Mouse (Mus musculus) neural tube, embryonic 12.5 days (tissue): ENCODE data around the gene Cpsf6. TPM values are rescaled to one million over a fixed set of nuclear protein-coding genes. Genes with fewer than 3 reads are reported as not detected.

Experiments
- ATAC-seq: fragments of 200-750 bp; cut with Nextera tagmentation; 2 replicates; pipeline ENCODE4 v1.8.0; 2017; ENCODE audit warnings: low read depth, mild to moderate bottlenecking, moderate TSS enrichment, moderate library complexity; ENCODE audit not compliant: low FRiP score
- H3K27ac ChIP-seq: fragments of 300-500 bp; sonication (generic); 2 replicates; pipeline ENCODE4 v1.5.1; 2016
- H3K27me3 ChIP-seq: fragments of 300-500 bp; sonication (generic); replicated peaks from 2 replicates; pipeline ENCODE4 v1.6.1; 2016; ENCODE audit warnings: mild to moderate bottlenecking
- H3K36me3 ChIP-seq: fragments of 300-500 bp; sonication (generic); 2 replicates; pipeline ENCODE4 v1.6.1; 2016; ENCODE audit warnings: mild to moderate bottlenecking
- H3K4me1 ChIP-seq: fragments of 300-500 bp; sonication (generic); 2 replicates; pipeline ENCODE4 v1.6.1; 2016
- H3K4me2 ChIP-seq: fragments of 300-500 bp; sonication (generic); replicated peaks from 2 replicates; pipeline ENCODE4 v1.6.1; 2016; ENCODE audit warnings: mild to moderate bottlenecking
- H3K4me3 ChIP-seq: fragments of 300-500 bp; sonication (generic); 2 replicates; pipeline ENCODE4 v1.5.1; 2016
- H3K9ac ChIP-seq: fragments of 300-500 bp; sonication (generic); 2 replicates; pipeline ENCODE4 v1.6.1; 2016; ENCODE audit warnings: mild to moderate bottlenecking
- H3K9me3 ChIP-seq: fragments of 300-500 bp; sonication (generic); 2 replicates; pipeline ENCODE4 v1.6.1; 2016; ENCODE audit warnings: mild to moderate bottlenecking
- WGBS: fragments of 180-500 bp; shearing (Covaris S2); methylation state at CpG from one replicate; pipeline ENCODE4 v1.1.7; 2016; 5-methylcytosine and 5-hydroxymethylcytosine counted together
- polyA plus RNA-seq: library from polyadenylated mRNA; unstranded; fragments of >200 nt; fragmentation: Nextera tagmentation; extraction: Ambion mirVana; gene quantifications from 2 replicates; pipeline ENCODE4 v1.2.1, GENCODE M21; 2016

The Cpsf6 gene
- polyA plus RNA-seq, 1 experiment from 2014 or later: 225 TPM

DNA sequence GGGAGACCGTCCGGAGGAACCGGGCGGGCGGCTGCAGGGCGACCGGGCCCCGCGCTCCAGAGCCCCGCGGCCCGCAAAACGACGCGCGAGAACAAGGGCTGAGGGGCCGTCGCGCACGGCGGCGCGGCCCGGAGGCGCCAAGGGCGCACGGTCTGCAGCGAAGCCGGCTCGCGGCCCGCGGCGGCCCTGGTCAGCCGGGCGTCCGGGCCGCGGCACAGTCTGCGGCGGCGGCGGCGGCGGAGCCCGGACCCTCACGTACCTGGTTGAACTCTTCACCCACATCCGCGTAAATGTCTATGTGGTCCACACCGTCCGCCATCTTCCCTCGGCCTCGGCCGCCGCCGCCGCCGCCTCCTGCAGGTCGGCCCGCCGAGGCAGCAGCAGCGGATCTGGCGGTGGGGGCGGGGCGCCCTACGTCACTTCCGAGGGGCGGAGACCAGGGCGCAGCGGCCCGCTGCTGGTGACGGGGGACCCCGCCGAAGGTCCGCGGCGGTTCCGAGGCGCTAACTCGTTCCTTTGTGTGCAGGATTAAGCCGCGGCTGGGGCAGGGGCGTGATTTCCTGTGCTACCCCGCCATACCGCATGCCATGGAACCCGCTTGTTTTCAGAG, 3.1 kb downstream of the Cpsf6 start:
- Histone ChIP-seq H3K36me3 (no peaks in the 10 kb centered on the region), H3K4me2 (peak overlapping the region; percentile 73), H3K4me3 (peak overlapping the region; percentile 98), H3K27me3 (no peaks in the 10 kb centered on the region), H3K4me1 (0 out of 2 replicates have a peak, but pooled peaks cover 6% of the 10 kb centered on the region), H3K27ac (peak overlapping the region; percentile 87), H3K9me3 (no peaks in the 10 kb centered on the region), H3K9ac (peak overlapping the region; percentile 100)
- peak; percentile 97 for ATAC-seq
- under 1% methylated on average over 86 of the region's 86 CpGs for WGBS

DNA sequence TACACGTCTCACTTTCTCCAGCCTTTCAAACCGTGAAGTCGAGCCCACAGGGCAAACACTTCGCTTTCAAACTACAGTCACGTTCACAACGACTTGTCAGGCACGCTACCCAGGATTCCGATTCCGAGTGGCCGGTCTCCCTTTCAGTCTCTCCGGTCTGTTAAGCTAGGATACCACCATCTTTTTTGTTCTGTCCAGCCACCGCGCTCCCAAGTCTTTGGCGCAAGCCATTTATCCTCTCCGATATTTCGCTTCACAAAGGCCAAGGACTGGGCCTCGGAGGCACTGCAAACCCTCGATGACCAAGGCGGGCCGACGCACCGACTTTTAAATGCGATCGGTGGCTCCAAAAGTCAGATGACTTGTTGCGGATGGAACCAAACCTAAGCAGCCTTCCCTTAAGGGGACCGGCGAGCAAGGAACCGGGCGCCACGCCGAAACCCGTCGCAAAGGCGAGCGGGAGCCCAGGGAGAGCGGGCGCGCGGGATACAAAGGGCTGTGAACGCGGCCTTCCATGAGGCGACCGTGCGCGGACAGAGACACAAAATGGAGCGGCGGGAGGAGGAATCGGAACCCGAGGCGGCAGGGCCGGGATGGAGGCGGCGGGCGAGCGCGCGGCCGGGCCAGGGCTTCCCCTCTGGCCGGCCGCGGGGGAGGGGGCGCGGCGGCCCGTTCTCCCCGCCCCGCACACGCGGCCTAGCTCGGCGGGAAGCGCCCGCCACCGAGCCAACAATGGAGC, 3.8 kb downstream of the Cpsf6 start:
- ATAC-seq: peak; percentile 55
- WGBS: under 1% methylated on average over 73 of the region's 74 CpGs
- Histone ChIP-seq H3K27ac (peak overlapping the region; percentile 87), H3K27me3 (no peaks in the 10 kb centered on the region), H3K9me3 (no peaks in the 10 kb centered on the region), H3K4me3 (peak overlapping the region; percentile 98), H3K36me3 (no peaks in the 10 kb centered on the region), H3K4me1 (0 out of 2 replicates have a peak, but pooled peaks cover 6% of the 10 kb centered on the region), H3K4me2 (peak overlapping the region; percentile 73), H3K9ac (peak overlapping the region; percentile 100)

DNA sequence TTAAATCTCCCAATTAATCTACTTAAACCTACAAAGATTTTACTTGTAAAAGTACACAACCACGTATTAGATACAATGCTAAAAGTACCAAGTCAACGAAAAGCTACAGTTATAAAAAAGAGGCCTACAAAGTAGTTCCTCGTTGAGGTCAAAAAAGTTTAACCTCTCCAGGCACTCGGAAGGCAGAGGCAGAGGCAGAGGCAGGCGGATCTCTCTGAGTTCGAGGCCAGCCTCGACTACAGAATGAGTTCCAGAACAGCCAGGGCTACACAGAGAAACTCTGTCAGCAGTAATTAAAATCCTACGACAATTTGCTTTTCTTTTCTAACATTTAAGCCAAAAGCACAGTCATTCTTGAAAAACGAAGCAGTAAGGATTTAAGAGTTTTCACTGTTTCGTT, 4.7 kb downstream of the Cpsf6 start:
- no peaks in the 10 kb centered on the region for H3K9me3 ChIP-seq
- 0 out of 2 replicates have a peak, but pooled peaks cover 6% of the 10 kb centered on the region for H3K4me1 ChIP-seq
- H3K9ac ChIP-seq: peak overlapping the region; percentile 100
- ATAC-seq: no peak
- H3K4me2 ChIP-seq: peak overlapping the region; percentile 73
- WGBS: 31% methylated on average over 10 of the region's 10 CpGs
- H3K4me3 ChIP-seq: peak overlapping the region; percentile 98
- H3K36me3 ChIP-seq: no peaks in the 10 kb centered on the region
- H3K27me3 ChIP-seq: no peaks in the 10 kb centered on the region
- H3K27ac ChIP-seq: no peak overlapping the region

DNA sequence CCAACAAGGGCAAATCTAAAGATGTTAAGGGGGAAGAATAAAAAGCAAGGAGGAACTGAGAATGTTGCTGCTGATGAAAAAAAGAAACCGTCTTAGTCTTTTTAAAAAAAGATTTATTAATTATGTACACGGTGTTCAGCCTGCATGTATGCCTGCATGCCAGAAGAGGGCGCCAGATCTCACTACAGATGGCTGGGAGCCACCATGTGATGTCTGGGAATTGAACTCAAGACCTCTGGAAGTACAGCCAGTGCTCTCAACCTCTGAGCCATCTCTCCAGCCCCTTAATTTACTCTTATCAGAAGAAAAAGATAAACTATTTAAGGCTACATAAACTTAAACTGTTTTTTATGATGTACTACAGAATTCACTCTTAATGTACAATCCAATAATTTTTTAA, 16.7 kb downstream of the Cpsf6 start:
- 46% methylated on average over 3 of the region's 3 CpGs for WGBS

DNA sequence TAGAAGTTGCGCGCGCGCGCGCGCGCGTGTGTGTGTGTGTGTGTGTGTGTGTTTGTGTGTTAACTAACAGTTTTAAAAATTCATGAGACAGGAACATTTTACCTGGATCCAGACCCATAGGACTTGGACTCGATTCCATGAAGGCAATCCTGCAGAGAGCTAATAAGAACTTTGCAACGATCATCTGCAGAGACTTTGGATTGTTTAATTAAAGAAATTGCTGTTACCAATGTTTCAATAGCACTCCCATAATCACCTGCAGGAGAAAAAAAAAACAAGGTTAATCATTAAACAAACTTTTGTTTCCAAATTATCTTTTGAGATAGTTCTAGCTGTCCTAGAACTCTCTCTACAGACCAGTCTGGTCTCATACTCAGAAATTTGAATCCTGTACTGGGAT, 20.9 kb downstream of the Cpsf6 start:
- WGBS: 89% methylated on average over 11 of the region's 11 CpGs
- peaks cover 66% of the 10 kb centered on the region for H3K36me3 ChIP-seq

More for the DNA sequence above, 16.7 kb downstream of the Cpsf6 start:
- no peak overlapping the region for H3K9ac ChIP-seq
- H3K36me3 ChIP-seq: peaks cover 69% of the 10 kb centered on the region
- no peak overlapping the region for H3K4me3 ChIP-seq
- no peaks in the 10 kb centered on the region for H3K27me3 ChIP-seq
- no peak overlapping the region for H3K27ac ChIP-seq
- H3K4me1 ChIP-seq: no peaks in the 10 kb centered on the region
- no peak overlapping the region for H3K4me2 ChIP-seq
- no peak for ATAC-seq
- no peaks in the 10 kb centered on the region for H3K9me3 ChIP-seq

DNA sequence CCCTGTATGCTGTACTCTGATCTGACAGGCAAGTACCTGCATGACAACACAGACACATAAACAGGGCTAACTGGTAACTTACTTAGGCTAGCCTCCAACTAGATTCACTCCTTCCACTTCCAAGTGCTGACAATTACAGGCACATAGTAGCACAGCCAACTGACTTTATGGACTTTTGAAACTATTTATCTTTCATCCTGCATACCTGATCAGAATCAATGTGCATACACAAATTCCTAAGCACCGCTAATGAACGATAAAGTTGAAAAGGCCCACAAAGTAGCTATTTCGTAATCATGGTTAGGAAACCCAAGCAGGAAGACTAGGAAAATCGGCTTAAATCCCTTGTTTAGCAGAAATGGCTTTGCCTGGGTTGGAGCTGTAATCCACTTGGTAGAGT, 36.8 kb downstream of the Cpsf6 start:
- Histone ChIP-seq H3K27ac (no peak overlapping the region), H3K4me1 (no peaks in the 10 kb centered on the region), H3K4me2 (no peak overlapping the region), H3K4me3 (no peak overlapping the region), H3K36me3 (0 out of 2 replicates have a peak, but pooled peaks cover 3% of the 10 kb centered on the region), H3K9me3 (no peaks in the 10 kb centered on the region), H3K9ac (no peak overlapping the region), H3K27me3 (no peaks in the 10 kb centered on the region)
- no peak for ATAC-seq
- 88% methylated on average over 4 of the region's 4 CpGs for WGBS

More for the DNA sequence above, 20.9 kb downstream of the Cpsf6 start:
- H3K4me2 ChIP-seq: no peak overlapping the region
- no peak overlapping the region for H3K9ac ChIP-seq
- H3K4me3 ChIP-seq: no peak overlapping the region
- no peaks in the 10 kb centered on the region for H3K9me3 ChIP-seq
- no peaks in the 10 kb centered on the region for H3K4me1 ChIP-seq
- H3K27me3 ChIP-seq: no peaks in the 10 kb centered on the region
- H3K27ac ChIP-seq: no peak overlapping the region
- ATAC-seq: no peak

DNA sequence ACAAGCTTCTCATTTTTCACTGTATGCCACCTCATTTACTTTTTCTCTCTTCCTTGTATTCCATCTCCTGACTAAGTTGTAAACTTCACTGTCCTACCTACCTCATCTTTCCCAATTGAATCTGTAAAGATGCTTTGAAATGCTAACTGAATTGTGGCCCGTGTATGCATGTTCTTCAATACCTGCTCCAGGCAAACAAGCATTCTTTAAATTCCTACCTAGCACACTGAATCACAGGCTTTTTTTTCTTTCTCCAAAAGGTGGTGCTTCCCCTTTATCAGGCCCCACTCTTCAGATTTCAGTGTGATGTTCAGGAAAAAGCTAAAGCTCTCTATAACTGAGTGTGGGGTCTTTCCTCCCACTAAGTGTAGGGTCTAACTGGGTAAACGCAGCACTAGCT, 37.4 kb downstream of the Cpsf6 start:
- Histone ChIP-seq H3K4me1 (no peaks in the 10 kb centered on the region), H3K27me3 (no peaks in the 10 kb centered on the region), H3K9me3 (no peaks in the 10 kb centered on the region), H3K27ac (no peak overlapping the region), H3K9ac (no peak overlapping the region), H3K4me3 (no peak overlapping the region), H3K4me2 (no peak overlapping the region), H3K36me3 (0 out of 2 replicates have a peak, but pooled peaks cover 3% of the 10 kb centered on the region)
- ATAC-seq: no peak
- 72% methylated on average over 2 of the region's 2 CpGs for WGBS

DNA sequence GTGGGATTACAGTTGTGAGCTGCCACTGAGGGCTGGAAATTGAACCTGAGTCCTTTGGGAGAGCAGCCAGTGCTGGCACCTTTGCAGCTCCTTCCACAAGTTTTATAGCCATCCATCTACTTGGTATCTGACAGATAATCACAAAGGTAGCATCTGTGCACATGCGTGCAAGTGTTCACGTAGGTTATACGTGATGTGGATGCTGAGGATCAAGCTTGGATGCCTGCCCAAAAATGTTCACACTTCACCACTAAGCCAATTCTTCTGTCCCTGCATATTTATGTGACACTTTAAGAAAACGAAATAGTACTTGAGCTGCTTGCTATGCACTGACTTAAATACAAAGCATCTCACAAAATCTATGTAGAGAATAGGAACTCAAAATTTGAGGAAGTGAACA, 38.8 kb downstream of the Cpsf6 start:
- H3K27me3 ChIP-seq: no peaks in the 10 kb centered on the region
- no peaks in the 10 kb centered on the region for H3K9me3 ChIP-seq
- no peaks in the 10 kb centered on the region for H3K4me1 ChIP-seq
- H3K27ac ChIP-seq: no peak overlapping the region
- H3K9ac ChIP-seq: no peak overlapping the region
- no peaks in the 10 kb centered on the region for H3K36me3 ChIP-seq
- H3K4me3 ChIP-seq: no peak overlapping the region
- 85% methylated on average over 4 of the region's 4 CpGs for WGBS
- H3K4me2 ChIP-seq: no peak overlapping the region
- ATAC-seq: no peak

DNA sequence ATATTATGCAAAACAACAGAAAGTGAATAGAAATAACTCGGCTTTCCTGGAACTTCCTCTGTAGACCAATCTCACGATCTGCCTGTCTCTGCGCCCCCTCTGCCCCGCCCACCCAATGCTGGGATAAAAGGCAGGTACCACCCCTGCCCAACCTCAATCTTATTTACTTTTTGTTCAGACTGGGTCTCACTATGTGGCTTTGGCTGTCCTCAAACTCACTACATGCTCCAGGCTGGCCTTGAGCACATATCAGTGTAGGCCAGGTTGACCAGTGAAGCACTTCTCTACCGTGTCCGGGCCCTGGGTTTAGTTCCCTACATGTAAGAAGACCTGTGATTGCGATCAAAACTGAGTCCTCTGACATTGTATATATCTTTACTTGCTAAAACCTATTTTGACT, 40.6 kb downstream of the Cpsf6 start:
- ATAC-seq: no peak

DNA sequence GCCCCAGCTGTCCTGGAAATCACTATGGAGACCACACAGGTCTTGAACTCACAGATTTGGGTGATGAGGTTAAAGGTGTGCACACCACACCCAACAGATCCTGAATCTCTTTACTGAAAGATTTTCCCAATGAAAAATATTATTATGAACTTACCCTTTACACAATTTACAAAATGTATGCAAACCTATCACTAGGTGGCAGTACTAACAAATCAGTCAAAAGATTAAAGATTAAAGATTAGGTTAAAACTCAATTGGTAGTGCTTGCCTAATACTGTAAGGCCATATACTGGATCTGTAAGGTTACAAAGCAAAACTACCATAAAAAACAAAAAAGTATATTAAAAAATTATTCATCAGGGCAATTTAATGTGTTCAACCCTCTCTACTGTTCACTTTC, 41.9 kb downstream of the Cpsf6 start:
- ATAC-seq: no peak

More for the DNA sequence above, 40.6 kb downstream of the Cpsf6 start:
- Histone ChIP-seq H3K36me3 (no peaks in the 10 kb centered on the region), H3K4me2 (no peak overlapping the region), H3K27me3 (no peaks in the 10 kb centered on the region), H3K9ac (no peak overlapping the region), H3K27ac (no peak overlapping the region), H3K4me3 (no peak overlapping the region), H3K4me1 (no peaks in the 10 kb centered on the region), H3K9me3 (no peaks in the 10 kb centered on the region)
- WGBS: 85% methylated on average over 7 of the region's 7 CpGs

DNA sequence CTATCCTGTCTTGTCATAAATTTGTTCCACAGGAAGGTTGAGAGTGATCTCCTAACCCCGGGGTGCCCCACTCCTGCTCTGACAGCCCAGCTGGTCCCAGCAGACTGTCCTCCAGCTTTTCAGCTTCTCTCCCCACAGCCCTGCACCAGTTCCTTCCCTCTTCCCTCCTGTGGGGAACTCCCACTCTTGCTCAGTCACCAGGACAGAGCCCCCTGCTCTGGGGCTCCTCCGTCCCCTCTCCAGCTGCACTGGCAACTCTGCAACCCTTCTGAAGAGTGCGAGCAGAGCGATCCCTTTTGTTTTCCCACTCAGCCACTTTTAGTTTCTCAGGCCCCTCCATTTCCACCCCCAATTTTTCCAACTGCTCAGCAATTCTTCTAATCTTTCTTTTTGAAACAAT, 44.2 kb downstream of the Cpsf6 start:
- Histone ChIP-seq H3K27ac (no peak overlapping the region), H3K9me3 (no peaks in the 10 kb centered on the region), H3K36me3 (no peaks in the 10 kb centered on the region), H3K4me3 (no peak overlapping the region), H3K4me2 (no peak overlapping the region), H3K4me1 (no peaks in the 10 kb centered on the region), H3K27me3 (no peaks in the 10 kb centered on the region), H3K9ac (no peak overlapping the region)
- ATAC-seq: no peak
- WGBS: 41% methylated on average over 4 of the region's 4 CpGs

More for the DNA sequence above, 41.9 kb downstream of the Cpsf6 start:
- Histone ChIP-seq H3K27ac (no peak overlapping the region), H3K9me3 (no peaks in the 10 kb centered on the region), H3K27me3 (no peaks in the 10 kb centered on the region), H3K9ac (no peak overlapping the region), H3K4me2 (no peak overlapping the region), H3K4me1 (no peaks in the 10 kb centered on the region), H3K36me3 (no peaks in the 10 kb centered on the region), H3K4me3 (no peak overlapping the region)

DNA sequence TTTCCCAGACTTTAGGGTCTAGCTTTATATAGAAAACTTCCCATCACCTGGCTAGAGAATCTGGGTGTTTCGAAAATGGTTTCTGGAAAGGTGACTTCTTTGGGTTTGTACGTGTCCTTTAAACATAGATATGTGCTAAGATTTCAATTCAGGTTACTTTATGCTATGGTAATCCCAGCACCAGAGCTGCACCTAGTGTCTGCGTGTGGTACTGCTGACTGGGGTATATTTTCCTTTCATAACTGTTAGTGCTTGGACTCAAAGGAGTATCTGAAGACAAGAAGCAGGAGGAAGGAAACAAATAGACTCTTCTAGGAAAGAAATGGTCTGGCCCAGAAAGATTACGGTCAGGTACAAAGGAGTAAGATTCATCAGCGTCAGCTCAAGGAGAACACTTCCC, 49.3 kb downstream of the Cpsf6 start:
- Histone ChIP-seq H3K4me2 (no peak overlapping the region), H3K27ac (no peak overlapping the region), H3K27me3 (no peaks in the 10 kb centered on the region), H3K4me1 (no peaks in the 10 kb centered on the region), H3K9me3 (no peaks in the 10 kb centered on the region), H3K36me3 (no peaks in the 10 kb centered on the region), H3K4me3 (no peak overlapping the region), H3K9ac (no peak overlapping the region)
- WGBS: 84% methylated on average over 5 of the region's 5 CpGs
- no peak for ATAC-seq

DNA sequence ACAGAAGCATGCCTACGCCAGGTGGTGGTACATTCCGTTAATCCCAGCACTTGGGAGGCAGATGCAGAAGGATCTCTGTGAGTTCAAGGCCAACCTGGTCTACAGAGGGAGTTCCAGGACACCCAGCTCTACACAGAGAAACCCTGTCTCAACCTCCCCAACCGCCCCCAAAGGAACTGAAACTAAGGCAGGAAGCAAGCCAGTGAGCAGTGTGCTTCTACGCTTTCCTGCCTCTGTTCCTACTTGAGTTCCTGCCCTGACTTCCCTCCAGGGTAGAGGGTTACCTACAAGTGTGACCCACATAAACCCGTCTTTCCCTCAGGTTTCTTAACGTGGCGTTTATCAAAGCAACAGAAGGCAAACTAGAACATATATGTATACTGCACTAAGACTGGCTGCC, 56.0 kb downstream of the Cpsf6 start:
- Histone ChIP-seq H3K9ac (no peak overlapping the region), H3K36me3 (no peaks in the 10 kb centered on the region), H3K4me3 (no peak overlapping the region), H3K27ac (no peak overlapping the region), H3K27me3 (no peaks in the 10 kb centered on the region), H3K4me2 (no peak overlapping the region), H3K9me3 (no peaks in the 10 kb centered on the region), H3K4me1 (no peaks in the 10 kb centered on the region)
- WGBS: 91% methylated on average over 7 of the region's 7 CpGs
- no peak for ATAC-seq
